ENCODE assay signal across 8 mouse cellular contexts in the genomic region with DNA sequence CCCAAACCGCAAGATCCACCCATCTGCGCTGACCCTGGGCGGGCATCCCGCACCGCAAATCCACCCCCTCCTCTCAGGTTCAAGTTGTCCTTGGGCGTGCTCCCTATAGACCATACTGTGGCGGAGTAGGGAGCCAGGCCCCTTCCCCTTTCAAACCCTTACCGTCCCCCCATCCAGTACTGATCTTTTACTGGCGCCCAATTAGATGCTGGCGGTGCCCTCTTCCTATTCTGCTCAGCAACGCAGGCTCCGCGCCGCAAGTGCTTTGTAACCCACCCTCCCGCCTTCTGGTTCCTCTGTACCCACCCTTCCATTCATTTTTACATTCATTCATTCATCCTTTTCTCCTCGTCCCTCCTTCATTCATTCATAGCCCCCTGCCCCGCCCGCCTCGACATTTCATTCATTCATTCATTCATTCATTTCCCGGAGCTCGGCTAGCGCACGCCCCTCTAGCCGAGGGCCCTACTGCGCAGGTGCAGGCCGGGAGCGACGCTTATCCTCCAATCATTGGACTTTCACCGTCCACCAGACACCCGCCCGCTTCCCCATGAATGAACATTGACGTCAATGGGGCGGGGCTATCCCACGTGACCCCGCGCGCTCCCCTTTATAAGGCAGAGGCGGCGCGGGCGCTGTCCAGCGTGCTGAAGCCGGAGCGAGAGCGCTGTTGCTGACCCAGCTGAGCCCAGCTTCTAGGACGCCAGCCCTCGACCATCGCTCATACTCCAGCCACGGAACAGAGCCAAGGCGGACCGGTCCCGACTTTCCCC. TPM values are rescaled to one million over a fixed set of nuclear protein-coding genes. Genes with fewer than 3 reads are reported as not detected.
DNase-seq lines count a peak whose midpoint lies in the region; ATAC-seq lines count a peak whose summit lies in the region.

No protein-coding gene starts in this region.

- DNase-seq in adrenal gland, adult (ENCODE audit: inconsistent age in 2 of 2, low spot score in 1 of 2), result peak; percentile 95 to 98
- DNase-seq in embryo, embryonic 10 days (ENCODE audit: low spot score), result peak; percentile 99
- peak; percentile 99 for DNase-seq in gastrocnemius, postnatal 10 days
- peak; percentile 97 for DNase-seq in induced T-regulatory cell, adult 2 months (ENCODE audit: low read depth)
- DNase-seq in left cerebral cortex, adult 8-10 months (ENCODE audit: low spot score in 2 of 2), result peak; percentile 91 to 93
- DNase-seq in right cerebral cortex, adult 18-20 months, result peak; percentile 96
- peak; percentile 90 for DNase-seq in urinary bladder, adult 2 months (ENCODE audit: low spot score)

- peak; percentile 81 for ATAC-seq in megakaryocyte, adult 5-6 weeks (ENCODE audit: poor library complexity, severe bottlenecking)

RNA-seq across cellular contexts. Expression of gene Vgf, which starts 3.6 kb away (rescaled TPM):
- total RNA-seq in gastrocnemius, postnatal 10 days (2021), result under 1 TPM; 0.21 to 0.45 TPM
- total RNA-seq in left cerebral cortex, adult 8-10 months (2022), result 100 to 1,000 TPM; 243 to 291 (median 262) TPM
- total RNA-seq in megakaryocyte, adult 5-6 weeks (2015), result not detected in 2 replicates
- not detected in 2 replicates for total RNA-seq in megakaryocyte, adult 5-6 weeks (2017)
- 0.08 and 0.15 TPM in 2 replicates for polyA plus RNA-seq in urinary bladder, adult 2 months (2012; rRNA removed)

RNA-seq across cellular contexts. Expression of gene Ap1s1, which starts 16.1 kb away (rescaled TPM):
- 10 to 100 TPM; 33.4 to 37.0 TPM for total RNA-seq in gastrocnemius, postnatal 10 days (2021)
- total RNA-seq in left cerebral cortex, adult 8-10 months (2022), result 100 to 1,000 TPM; 318 to 379 (median 354) TPM
- 19.1 and 19.6 TPM in 2 replicates for total RNA-seq in megakaryocyte, adult 5-6 weeks (2015)
- 43.3 and 47.2 TPM in 2 replicates for total RNA-seq in megakaryocyte, adult 5-6 weeks (2017)
- 96.2 and 118 TPM in 2 replicates for polyA plus RNA-seq in urinary bladder, adult 2 months (2012; rRNA removed)

RNA-seq across cellular contexts. Expression of gene Znhit1, which starts 42.0 kb away (rescaled TPM):
- total RNA-seq in gastrocnemius, postnatal 10 days (2021), result 10 to 100 TPM; 39.8 to 41.8 TPM
- 10 to 100 TPM; 81.9 to 92.7 (median 85.8) TPM for total RNA-seq in left cerebral cortex, adult 8-10 months (2022)
- 106 and 133 TPM in 2 replicates for total RNA-seq in megakaryocyte, adult 5-6 weeks (2015)
- 57.7 and 67.9 TPM in 2 replicates for total RNA-seq in megakaryocyte, adult 5-6 weeks (2017)
- 62.3 and 66.6 TPM in 2 replicates for polyA plus RNA-seq in urinary bladder, adult 2 months (2012; rRNA removed)

RNA-seq across cellular contexts. Expression of gene Serpine1, which starts 42.2 kb away (rescaled TPM):
- 1 to 10 TPM; 2.2 to 2.9 TPM for total RNA-seq in gastrocnemius, postnatal 10 days (2021)
- 1 to 10 TPM; 1.1 to 2.7 (median 1.9) TPM for total RNA-seq in left cerebral cortex, adult 8-10 months (2022)
- total RNA-seq in megakaryocyte, adult 5-6 weeks (2015), result not detected in 2 replicates
- not detected in 2 replicates for total RNA-seq in megakaryocyte, adult 5-6 weeks (2017)
- 6.2 and 8.3 TPM in 2 replicates for polyA plus RNA-seq in urinary bladder, adult 2 months (2012; rRNA removed)

RNA-seq across cellular contexts. Expression of gene Plod3, which starts 43.0 kb away (rescaled TPM):
- 10 to 100 TPM; 21.3 to 33.5 TPM for total RNA-seq in gastrocnemius, postnatal 10 days (2021)
- 10 to 100 TPM; 27.9 to 43.3 (median 34.2) TPM for total RNA-seq in left cerebral cortex, adult 8-10 months (2022)
- total RNA-seq in megakaryocyte, adult 5-6 weeks (2015), result 73.2 and 74.8 TPM in 2 replicates
- 159 and 176 TPM in 2 replicates for total RNA-seq in megakaryocyte, adult 5-6 weeks (2017)
- 45.8 and 50.9 TPM in 2 replicates for polyA plus RNA-seq in urinary bladder, adult 2 months (2012; rRNA removed)

Comparison
In these comparisons a context has a peak if more than half of its experiments do, and no peak if none do; other contexts are left out.
1. Peak in every context shown above with its lines: DNase-seq and ATAC-seq.
2. RNA of gene Vgf, which starts 3.6 kb away (total RNA-seq): 243 to 291 TPM in left cerebral cortex, adult 8-10 months; 0.21 to 0.45 TPM in gastrocnemius, postnatal 10 days and not detected in megakaryocyte, adult 5-6 weeks; every median in the first group is over 100 times any median in the second.
3. RNA of gene Ap1s1, which starts 16.1 kb away (total RNA-seq): 318 to 379 TPM in left cerebral cortex, adult 8-10 months; 19.1 to 47.2 TPM in megakaryocyte, adult 5-6 weeks and 33.4 to 37.0 TPM in gastrocnemius, postnatal 10 days; every median in the first group is over 4 times any median in the second.